9 mouse cellular contexts compared by ENCODE assay signal in genomic region chr11:97534442-97535307, GRCm38 (mm10). TPM values are rescaled to one million over a fixed set of nuclear protein-coding genes. Genes with fewer than 3 reads are reported as not detected.
DNase-seq lines count a peak whose midpoint lies in the region; ATAC-seq and TF ChIP-seq lines count a peak whose summit lies in the region.
"Had no signal": no experiment of that assay in that cellular context is flagged by ENCODE, and none has a peak within 500 bp of the region (broad histone marks: within the 10 kb centered on the region; RNA-seq: fewer than 3 reads in every experiment).

No protein-coding gene starts in this region.

- H3K36me3 ChIP-seq in kidney, postnatal 0 days (ENCODE audit: insufficient read depth, low read length): no peaks in the 10 kb centered on the region
- no peaks in the 10 kb centered on the region for H3K36me3 ChIP-seq in forebrain, embryonic 11.5 days (ENCODE audit: control insufficient read depth, insufficient read depth, low read length)
- no peaks in the 10 kb centered on the region for H3K36me3 ChIP-seq in limb, embryonic 10.5 days

- H3K27ac ChIP-seq in kidney, postnatal 0 days: no peak overlapping the region
- H3K27ac ChIP-seq in forebrain, embryonic 11.5 days (ENCODE audit: low read depth, low read length): no peak overlapping the region
- peak overlapping the region; percentile 54; the same call in 1 of the 2 replicates for H3K27ac ChIP-seq in limb, embryonic 10.5 days
- H3K27ac ChIP-seq: macrophage had no signal

- H3K4me2 ChIP-seq in kidney, postnatal 0 days (ENCODE audit: low read length): peak overlapping the region; percentile 44
- H3K4me2 ChIP-seq in forebrain, embryonic 11.5 days (ENCODE audit: low read depth, low read length, severe bottlenecking): peak overlapping the region; percentile 33; the same call in 1 of the 2 replicates

- 0 out of 2 replicates have a peak overlapping the region, but pooled peaks have one; percentile 13 for H3K9ac ChIP-seq in kidney, postnatal 0 days (ENCODE audit: low read depth, low read length)
- H3K9ac ChIP-seq in forebrain, embryonic 11.5 days (ENCODE audit: low read length): 0 out of 2 replicates have a peak overlapping the region, but pooled peaks have one; percentile 23

- no peak for TF ChIP-seq CTCF in kidney, postnatal 0 days (IDR thresholded peaks at IDR 0.05; ENCODE audit: low read depth)

- WGBS in kidney, postnatal 0 days: 7% methylated on average over 91 of the region's 95 CpGs
- WGBS in forebrain, embryonic 11.5 days: 6% methylated on average over 95 of the region's 95 CpGs
- 1% methylated on average over 95 of the region's 95 CpGs for WGBS in limb, embryonic 10.5 days

- peak overlapping the region; percentile 24 for H3K4me3 ChIP-seq in kidney, postnatal 0 days (replicated peaks; ENCODE audit: low read depth, low read length)
- H3K4me3 ChIP-seq in forebrain, embryonic 11.5 days (ENCODE audit: low read depth, low read length): peak overlapping the region; percentile 14
- peak overlapping the region; percentile 42 for H3K4me3 ChIP-seq in limb, embryonic 10.5 days

- peaks cover 51% of the 10 kb centered on the region for H3K27me3 ChIP-seq in kidney, postnatal 0 days (ENCODE audit: insufficient read depth, low read length)
- H3K27me3 ChIP-seq in forebrain, embryonic 11.5 days (ENCODE audit: control insufficient read depth, insufficient read depth, low read length): peaks cover 61% of the 10 kb centered on the region
- peaks cover 96% of the 10 kb centered on the region for H3K27me3 ChIP-seq in limb, embryonic 10.5 days (ENCODE audit: low read depth, poor library complexity, severe bottlenecking)

- peaks cover 17% of the 10 kb centered on the region for H3K4me1 ChIP-seq in kidney, postnatal 0 days (replicated peaks; ENCODE audit: insufficient read depth, low read length)
- peaks cover 24% of the 10 kb centered on the region for H3K4me1 ChIP-seq in forebrain, embryonic 11.5 days (replicated peaks; ENCODE audit: control insufficient read depth, insufficient read depth, low read length)
- H3K4me1 ChIP-seq in limb, embryonic 10.5 days: peaks cover 54% of the 10 kb centered on the region

- H3K9me3 ChIP-seq in kidney, postnatal 0 days (replicated peaks; ENCODE audit: low read length): no peaks in the 10 kb centered on the region
- H3K9me3 ChIP-seq in forebrain, embryonic 11.5 days (ENCODE audit: control insufficient read depth, low read length): no peaks in the 10 kb centered on the region
- H3K9me3 ChIP-seq in limb, embryonic 10.5 days (replicated peaks): no peaks in the 10 kb centered on the region

- DNase-seq in kidney, postnatal 0 days (ENCODE audit: low spot score): no peak
- no peak for DNase-seq in kidney, adult 18-20 months
- peak; percentile 58 for DNase-seq in cerebellum, adult 8-10 months
- peak; percentile 69 for DNase-seq in forebrain, embryonic 11.5 days (ENCODE audit: low spot score)
- peak; percentile 65 for DNase-seq in limb, embryonic 10.5 days (ENCODE audit: low spot score)
- peak; percentile 44 for DNase-seq in retina, postnatal 1 day
- DNase-seq in gastrocnemius, postnatal 25 days: no peak
- no peak for DNase-seq in ovary, postnatal 14 days (ENCODE audit: low spot score)

- ATAC-seq in kidney, postnatal 0 days (replicated peaks; ENCODE audit: low FRiP score, low read depth): no peak
- no peak for ATAC-seq in forebrain, embryonic 11.5 days (replicated peaks; ENCODE audit: low FRiP score)

RNA-seq across cellular contexts. Expression of gene 4933428G20Rik, which starts 34.5 kb away (rescaled TPM):
- polyA plus RNA-seq in kidney, postnatal 0 days (2015; fragmentation: Nextera tagmentation; extraction: Ambion mirVana): 0.08 and 0.28 TPM in 2 replicates
- polyA plus RNA-seq in forebrain, embryonic 11.5 days (2014; fragmentation: Nextera tagmentation; extraction: Ambion mirVana): 0.17 TPM in 1 of 2 replicates, not detected in the other
- polyA plus RNA-seq in limb, embryonic 10.5 days (2016; fragmentation: Nextera tagmentation; extraction: Ambion mirVana): 0.49 and 0.54 TPM in 2 replicates
- total RNA-seq in gastrocnemius, postnatal 25 days (2021): not detected
- polyA plus RNA-seq: macrophage had no signal

RNA-seq across cellular contexts. Expression of gene Srcin1, which starts 41.3 kb away (rescaled TPM):
- polyA plus RNA-seq in kidney, postnatal 0 days (2015; fragmentation: Nextera tagmentation; extraction: Ambion mirVana): 0.59 and 0.70 TPM in 2 replicates
- polyA plus RNA-seq in forebrain, embryonic 11.5 days (2014; fragmentation: Nextera tagmentation; extraction: Ambion mirVana): 3.2 and 3.7 TPM in 2 replicates
- polyA plus RNA-seq in limb, embryonic 10.5 days (2016; fragmentation: Nextera tagmentation; extraction: Ambion mirVana): 0.24 and 0.25 TPM in 2 replicates
- under 1 TPM; 0.43 to 0.49 TPM for total RNA-seq in gastrocnemius, postnatal 25 days (2021)

Comparison
In these comparisons a context has a peak if more than half of its experiments do, and no peak if none do; other contexts are left out.
1. DNase-seq: peak in cerebellum, adult 8-10 months (single experiment), forebrain, embryonic 11.5 days (single experiment), limb, embryonic 10.5 days (single experiment) and retina, postnatal 1 day (single experiment); none in kidney, postnatal 0 days (single experiment), kidney, adult 18-20 months (single experiment), gastrocnemius, postnatal 25 days (single experiment) and ovary, postnatal 14 days (single experiment).
2. Peak in every context shown above with its lines, with median percentiles within 50 percentile points of each other: H3K4me3 ChIP-seq.